Mouse (Mus musculus): Measurements from ENCODE around the gene Hoxc6. TPM values are rescaled to one million over a fixed set of nuclear protein-coding genes. Genes with fewer than 3 reads are reported as not detected.

Gene Hoxc6
- not detected in 2 replicates for polyA plus RNA-seq (2015; fragmentation: Nextera tagmentation; extraction: Ambion mirVana)

GRCm38 (mm10) chr15:102997939-102998355 lies at the start of gene Hoxc6:
Gene Hoxc6 (plus strand): TSS chr15:102998257.
- Histone ChIP-seq H3K9ac (peak within 1 kb of the TSS; percentile 58; the same call in 1 of the 2 replicates), H3K4me1 (peaks cover 20% of the 10 kb centered on the region), H3K36me3 (no peaks in the 10 kb centered on the region), H3K9me3 (no peaks in the 10 kb centered on the region), H3K4me3 (peak within 1 kb of the TSS; percentile 46), H3K27me3 (peaks cover 99% of the 10 kb centered on the region), H3K27ac (no peak within 1 kb of the TSS), H3K4me2 (peak within 1 kb of the TSS; percentile 74)
- ATAC-seq (ENCODE audit: insufficient number of reproducible peaks, insufficient read depth, low FRiP score, low TSS enrichment, low read depth): no peak
- WGBS: 1% methylated on average over 19 of the region's 19 CpGs

GRCm38 (mm10) chr15:102948842-102949241 lies 49.2 kb upstream of the Hoxc6 start:
- no peaks in the 10 kb centered on the region for H3K36me3 ChIP-seq
- WGBS: 16% methylated on average over 2 of the region's 2 CpGs

GRCm38 (mm10) chr15:102949696-102950095 lies 48.4 kb upstream of the Hoxc6 start:
- ATAC-seq (ENCODE audit: insufficient number of reproducible peaks, insufficient read depth, low FRiP score, low TSS enrichment, low read depth): no peak
- H3K27ac ChIP-seq: no peak overlapping the region
- 2% methylated on average over 20 of the region's 20 CpGs for WGBS
- no peaks in the 10 kb centered on the region for H3K36me3 ChIP-seq
- H3K9me3 ChIP-seq: no peaks in the 10 kb centered on the region
- H3K4me3 ChIP-seq: no peak overlapping the region
- no peaks in the 10 kb centered on the region for H3K4me1 ChIP-seq
- H3K27me3 ChIP-seq: peaks cover 100% of the 10 kb centered on the region
- no peak overlapping the region for H3K4me2 ChIP-seq
- H3K9ac ChIP-seq: no peak overlapping the region

More at GRCm38 (mm10) chr15:102948842-102949241, 49.2 kb upstream of the Hoxc6 start:
- H3K9ac ChIP-seq: no peak overlapping the region
- no peaks in the 10 kb centered on the region for H3K4me1 ChIP-seq
- no peak for ATAC-seq (ENCODE audit: insufficient number of reproducible peaks, insufficient read depth, low FRiP score, low TSS enrichment, low read depth)
- peaks cover 100% of the 10 kb centered on the region for H3K27me3 ChIP-seq
- H3K27ac ChIP-seq: no peak overlapping the region
- no peak overlapping the region for H3K4me3 ChIP-seq
- H3K9me3 ChIP-seq: no peaks in the 10 kb centered on the region
- no peak overlapping the region for H3K4me2 ChIP-seq

GRCm38 (mm10) chr15:102950877-102951276 lies 47.2 kb upstream of the Hoxc6 start:
- H3K27me3 ChIP-seq: peaks cover 100% of the 10 kb centered on the region
- H3K36me3 ChIP-seq: no peaks in the 10 kb centered on the region
- no peak overlapping the region for H3K9ac ChIP-seq
- no peak for ATAC-seq (ENCODE audit: insufficient number of reproducible peaks, insufficient read depth, low FRiP score, low TSS enrichment, low read depth)
- H3K27ac ChIP-seq: no peak overlapping the region
- 8% methylated on average over 2 of the region's 2 CpGs for WGBS
- H3K4me2 ChIP-seq: no peak overlapping the region
- H3K4me3 ChIP-seq: no peak overlapping the region
- no peaks in the 10 kb centered on the region for H3K4me1 ChIP-seq
- H3K9me3 ChIP-seq: no peaks in the 10 kb centered on the region

GRCm38 (mm10) chr15:102953561-102953960 lies 44.5 kb upstream of the Hoxc6 start:
- H3K27me3 ChIP-seq: peaks cover 100% of the 10 kb centered on the region
- 6% methylated on average over 6 of the region's 6 CpGs for WGBS
- no peak overlapping the region for H3K27ac ChIP-seq
- no peaks in the 10 kb centered on the region for H3K36me3 ChIP-seq
- no peak overlapping the region for H3K9ac ChIP-seq
- H3K4me3 ChIP-seq: no peak overlapping the region
- ATAC-seq (ENCODE audit: insufficient number of reproducible peaks, insufficient read depth, low FRiP score, low TSS enrichment, low read depth): no peak
- H3K4me1 ChIP-seq: no peaks in the 10 kb centered on the region
- H3K4me2 ChIP-seq: no peak overlapping the region
- no peaks in the 10 kb centered on the region for H3K9me3 ChIP-seq

- H3K4me3 ChIP-seq: no peak within 1 kb of the TSS
- no peak for ATAC-seq (ENCODE audit: insufficient number of reproducible peaks, insufficient read depth, low FRiP score, low TSS enrichment, low read depth)
- H3K9me3 ChIP-seq: no peaks in the 10 kb centered on the region
- peaks cover 99% of the 10 kb centered on the region for H3K27me3 ChIP-seq
- no peak within 1 kb of the TSS for H3K4me2 ChIP-seq
- 1% methylated on average over 57 of the region's 57 CpGs for WGBS
- no peaks in the 10 kb centered on the region for H3K36me3 ChIP-seq
- no peak within 1 kb of the TSS for H3K27ac ChIP-seq
- no peaks in the 10 kb centered on the region for H3K4me1 ChIP-seq
- H3K9ac ChIP-seq: no peak within 1 kb of the TSS
These were observed 43.7 kb upstream of the Hoxc6 start, which contains the start of gene Hoxc11 for GRCm38 (mm10) chr15:102954192-102955006. Gene Hoxc11 (plus strand): TSS chr15:102954427.

- Histone ChIP-seq H3K36me3 (no peaks in the 10 kb centered on the region), H3K27me3 (peaks cover 99% of the 10 kb centered on the region), H3K4me1 (no peaks in the 10 kb centered on the region), H3K27ac (no peak overlapping the region), H3K9ac (no peak overlapping the region), H3K4me3 (no peak overlapping the region), H3K4me2 (no peak overlapping the region), H3K9me3 (no peaks in the 10 kb centered on the region)
- WGBS: under 1% methylated on average over 28 of the region's 28 CpGs
- no peak for ATAC-seq (ENCODE audit: insufficient number of reproducible peaks, insufficient read depth, low FRiP score, low TSS enrichment, low read depth)
These were observed 43.1 kb upstream of the Hoxc6 start for GRCm38 (mm10) chr15:102955007-102955382.

GRCm38 (mm10) chr15:102955833-102956640 lies 42.0 kb upstream of the Hoxc6 start:
- WGBS: under 1% methylated on average over 39 of the region's 40 CpGs
- Histone ChIP-seq H3K36me3 (no peaks in the 10 kb centered on the region), H3K4me2 (no peak overlapping the region), H3K4me1 (no peaks in the 10 kb centered on the region), H3K27ac (no peak overlapping the region), H3K27me3 (peaks cover 99% of the 10 kb centered on the region), H3K4me3 (no peak overlapping the region), H3K9ac (no peak overlapping the region), H3K9me3 (no peaks in the 10 kb centered on the region)
- no peak for ATAC-seq (ENCODE audit: insufficient number of reproducible peaks, insufficient read depth, low FRiP score, low TSS enrichment, low read depth)

GRCm38 (mm10) chr15:102956906-102957305 lies 41.2 kb upstream of the Hoxc6 start:
- Histone ChIP-seq H3K4me2 (no peak overlapping the region), H3K27me3 (peaks cover 99% of the 10 kb centered on the region), H3K4me3 (no peak overlapping the region), H3K36me3 (no peaks in the 10 kb centered on the region), H3K9ac (no peak overlapping the region), H3K9me3 (no peaks in the 10 kb centered on the region), H3K4me1 (no peaks in the 10 kb centered on the region), H3K27ac (no peak overlapping the region)
- 2% methylated on average over 12 of the region's 12 CpGs for WGBS
- no peak for ATAC-seq (ENCODE audit: insufficient number of reproducible peaks, insufficient read depth, low FRiP score, low TSS enrichment, low read depth)

GRCm38 (mm10) chr15:102959663-102960191 lies 38.3 kb upstream of the Hoxc6 start:
- Histone ChIP-seq H3K36me3 (no peaks in the 10 kb centered on the region), H3K9ac (no peak overlapping the region), H3K4me3 (no peak overlapping the region), H3K27me3 (peaks cover 98% of the 10 kb centered on the region), H3K9me3 (no peaks in the 10 kb centered on the region), H3K4me2 (no peak overlapping the region), H3K4me1 (no peaks in the 10 kb centered on the region), H3K27ac (no peak overlapping the region)
- WGBS: under 1% methylated on average over 13 of the region's 13 CpGs
- ATAC-seq (ENCODE audit: insufficient number of reproducible peaks, insufficient read depth, low FRiP score, low TSS enrichment, low read depth): no peak

GRCm38 (mm10) chr15:102961728-102962127 lies 36.3 kb upstream of the Hoxc6 start:
- WGBS: 2% methylated on average over 6 of the region's 6 CpGs
- H3K4me3 ChIP-seq: no peak overlapping the region
- no peaks in the 10 kb centered on the region for H3K9me3 ChIP-seq
- ATAC-seq (ENCODE audit: insufficient number of reproducible peaks, insufficient read depth, low FRiP score, low TSS enrichment, low read depth): no peak
- no peak overlapping the region for H3K4me2 ChIP-seq
- H3K27me3 ChIP-seq: peaks cover 98% of the 10 kb centered on the region
- peaks cover 4% of the 10 kb centered on the region; the same call in 1 of the 2 replicates for H3K4me1 ChIP-seq
- no peak overlapping the region for H3K27ac ChIP-seq
- no peaks in the 10 kb centered on the region for H3K36me3 ChIP-seq
- no peak overlapping the region for H3K9ac ChIP-seq

All from embryonic facial prominence, embryonic 13.5 days (tissue).